Mouse (Mus musculus): ENCODE results near the gene Atp8a1. TPM values are rescaled to one million over a fixed set of nuclear protein-coding genes. Genes with fewer than 3 reads are reported as not detected.

Atp8a1 gene
- polyA plus RNA-seq, 1 experiment from 2014 or later = 25.7 TPM

DNA sequence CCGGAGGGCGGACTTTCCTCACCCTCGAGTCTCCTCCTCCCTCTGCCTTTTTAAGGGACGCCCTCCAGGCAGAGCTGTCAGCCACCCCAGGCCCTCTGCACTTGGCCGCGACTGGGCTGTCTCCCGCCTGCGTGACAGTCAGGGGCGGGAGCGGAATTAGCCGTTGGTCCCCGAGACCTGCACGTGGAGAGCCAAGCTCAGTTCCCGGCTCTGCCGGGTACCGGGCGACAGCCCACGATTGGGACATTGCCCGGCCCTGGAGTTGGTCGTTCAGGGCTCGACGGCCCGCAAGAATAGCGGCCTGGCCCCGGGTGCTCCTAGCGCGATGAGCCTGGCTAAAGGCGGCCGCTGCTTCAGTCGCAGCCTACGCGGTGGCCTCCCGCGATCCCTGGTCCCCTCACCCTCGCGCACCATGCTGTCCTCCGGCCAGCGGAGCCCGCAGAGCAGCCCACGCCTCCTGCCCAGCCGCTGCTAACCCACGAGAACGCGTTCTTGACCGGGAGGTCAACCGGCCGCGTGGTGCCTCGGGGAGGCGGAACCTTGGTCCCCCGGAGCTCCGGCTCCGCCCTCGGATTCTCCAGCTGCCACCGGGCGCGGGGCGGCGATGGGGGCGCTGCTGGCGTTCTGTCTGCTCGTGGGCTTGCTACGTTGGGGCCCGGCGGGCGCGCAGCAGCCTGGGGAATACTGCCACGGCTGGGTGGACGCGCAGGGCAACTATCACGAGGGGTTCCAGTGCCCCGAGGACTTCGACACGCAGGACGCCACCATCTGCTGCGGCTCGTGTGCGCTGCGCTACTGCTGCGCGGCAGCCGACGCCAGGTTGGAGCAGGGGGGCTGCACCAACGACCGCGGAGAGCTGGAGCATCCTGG lies 239.2 kb downstream of the Atp8a1 start, which contains the start of gene Shisa3:
Gene Shisa3 (plus strand): TSS at position 79 of the 870 bp plus-strand sequence.
- WGBS = under 1% methylated on average over 85 of the region's 86 CpGs
- peaks cover 13% of the 10 kb centered on the region for H3K4me1 ChIP-seq (replicated peaks; ENCODE audit: control insufficient read depth, insufficient read depth, low read length)
- peak within 1 kb of the TSS; percentile 49 for H3K4me3 ChIP-seq (ENCODE audit: low read depth, low read length)
- H3K9ac ChIP-seq (ENCODE audit: low read length) = peak within 1 kb of the TSS; percentile 44
- no peaks in the 10 kb centered on the region for H3K9me3 ChIP-seq (ENCODE audit: control insufficient read depth, low read length)
- H3K36me3 ChIP-seq (ENCODE audit: control insufficient read depth, insufficient read depth, low read length) = no peaks in the 10 kb centered on the region
- no peak within 1 kb of the TSS for H3K27ac ChIP-seq (ENCODE audit: low read depth, low read length)
- DNase-seq (ENCODE audit: low spot score) = peak; percentile 80
- peak; percentile 77 for ATAC-seq (replicated peaks; ENCODE audit: low FRiP score)
- H3K27me3 ChIP-seq (ENCODE audit: control insufficient read depth, insufficient read depth, low read length) = peaks cover 54% of the 10 kb centered on the region
- H3K4me2 ChIP-seq (ENCODE audit: low read depth, low read length, severe bottlenecking) = peak within 1 kb of the TSS; percentile 90

DNA sequence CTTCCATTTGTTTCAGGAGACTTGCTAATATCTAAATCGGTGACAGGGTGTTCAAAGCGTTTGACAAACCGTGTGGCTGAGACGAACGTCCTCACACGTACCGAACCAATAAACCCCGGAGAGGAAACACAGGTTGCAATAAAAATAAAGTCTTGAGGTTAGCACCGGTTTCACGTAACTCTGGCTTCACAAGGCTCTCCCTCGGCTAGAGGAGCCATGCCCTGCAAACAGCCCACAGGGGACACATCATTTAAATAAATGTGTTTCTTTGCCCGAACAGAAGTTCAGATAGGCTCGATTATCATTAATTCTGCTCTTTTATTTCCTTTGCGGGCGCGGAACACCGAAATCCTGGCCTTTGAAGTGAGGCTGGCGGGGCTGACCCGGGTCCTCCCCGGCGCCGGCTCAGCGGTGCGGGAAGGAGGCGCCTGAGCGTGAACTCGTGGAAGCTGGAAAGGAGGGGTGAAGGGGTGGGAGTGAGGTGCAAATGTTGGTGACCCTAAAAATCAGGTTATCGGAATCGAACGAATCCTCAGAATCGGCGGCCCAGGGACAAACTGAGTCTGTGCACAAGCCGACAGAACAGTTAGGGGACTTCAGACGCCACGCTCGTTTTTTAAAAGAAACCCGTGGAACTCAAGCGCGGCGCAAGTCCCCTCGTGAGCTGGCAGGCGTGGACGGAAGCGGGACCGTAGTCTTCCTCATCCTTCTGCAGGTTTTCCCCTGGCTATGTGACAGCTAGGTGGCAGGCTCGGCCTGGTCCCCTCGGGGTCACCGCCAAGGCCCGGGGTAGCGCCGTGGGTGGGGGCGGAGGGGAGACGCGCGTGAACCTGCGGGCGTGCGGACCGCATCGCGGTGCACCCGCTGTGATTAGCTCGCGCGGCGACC lies 240.1 kb downstream of the Atp8a1 start:
- H3K4me3 ChIP-seq (ENCODE audit: low read depth, low read length) = peak overlapping the region; percentile 49
- DNase-seq (ENCODE audit: low spot score) (peak; percentile 63), ATAC-seq (replicated peaks; ENCODE audit: low FRiP score) (peak; percentile 63)
- H3K9me3 ChIP-seq (ENCODE audit: control insufficient read depth, low read length) = no peaks in the 10 kb centered on the region
- peaks cover 54% of the 10 kb centered on the region for H3K27me3 ChIP-seq (ENCODE audit: control insufficient read depth, insufficient read depth, low read length)
- no peak overlapping the region for H3K27ac ChIP-seq (ENCODE audit: low read depth, low read length)
- no peaks in the 10 kb centered on the region for H3K36me3 ChIP-seq (ENCODE audit: control insufficient read depth, insufficient read depth, low read length)
- peak overlapping the region; percentile 90 for H3K4me2 ChIP-seq (ENCODE audit: low read depth, low read length, severe bottlenecking)
- H3K9ac ChIP-seq (ENCODE audit: low read length) = peak overlapping the region; percentile 44
- H3K4me1 ChIP-seq (replicated peaks; ENCODE audit: control insufficient read depth, insufficient read depth, low read length) = peaks cover 13% of the 10 kb centered on the region
- WGBS = 1% methylated on average over 66 of the region's 66 CpGs

DNA sequence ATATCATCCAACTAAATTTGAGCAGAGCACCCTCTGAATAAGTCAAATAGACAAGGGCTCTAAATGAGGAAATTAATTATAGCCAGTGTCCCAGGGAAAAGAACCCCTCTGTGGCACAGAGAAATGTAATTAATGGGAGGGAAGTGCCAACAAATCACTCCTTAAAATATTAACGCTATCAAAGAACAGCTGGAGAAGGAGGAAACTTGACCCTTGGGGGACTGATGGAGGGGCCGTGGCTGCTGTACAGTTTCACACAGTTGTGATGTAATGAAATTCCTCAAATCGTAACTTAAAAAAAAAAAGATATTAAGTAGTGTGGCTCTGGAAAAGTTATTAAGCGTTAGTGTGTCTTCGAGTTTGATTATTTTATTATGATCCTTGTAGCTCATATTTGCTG lies 241.3 kb downstream of the Atp8a1 start:
- no peak for ATAC-seq (replicated peaks; ENCODE audit: low FRiP score)
- Histone ChIP-seq H3K4me3 (ENCODE audit: low read depth, low read length) (no peak overlapping the region), H3K9ac (ENCODE audit: low read length) (no peak overlapping the region), H3K27me3 (ENCODE audit: control insufficient read depth, insufficient read depth, low read length) (peaks cover 49% of the 10 kb centered on the region), H3K4me2 (ENCODE audit: low read depth, low read length, severe bottlenecking) (no peak overlapping the region), H3K36me3 (ENCODE audit: control insufficient read depth, insufficient read depth, low read length) (no peaks in the 10 kb centered on the region), H3K9me3 (ENCODE audit: control insufficient read depth, low read length) (no peaks in the 10 kb centered on the region), H3K4me1 (replicated peaks; ENCODE audit: control insufficient read depth, insufficient read depth, low read length) (peaks cover 13% of the 10 kb centered on the region), H3K27ac (ENCODE audit: low read depth, low read length) (no peak overlapping the region)
- DNase-seq (ENCODE audit: low spot score) = no peak
- WGBS = 49% methylated on average over 5 of the region's 5 CpGs

DNA sequence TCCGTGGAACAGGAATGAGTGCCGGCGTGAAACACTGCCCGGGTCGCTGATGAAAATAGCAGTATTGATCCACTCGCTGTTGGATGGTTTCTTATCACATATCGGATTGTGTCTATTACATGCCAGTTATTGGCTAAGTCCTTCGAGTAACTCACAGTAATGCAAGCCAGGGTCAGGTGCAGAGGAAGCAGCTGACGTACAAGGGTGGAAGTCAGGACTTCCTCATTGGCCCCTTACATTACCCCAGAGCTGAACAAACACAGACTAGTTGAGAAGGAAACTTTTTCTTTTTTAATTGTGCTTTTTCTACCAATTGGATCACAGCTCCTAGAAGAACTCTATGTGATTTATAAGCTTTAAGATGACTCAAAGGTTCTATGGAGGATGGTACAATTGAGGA lies 247.3 kb downstream of the Atp8a1 start:
- no peak overlapping the region for H3K4me2 ChIP-seq (ENCODE audit: low read depth, low read length, severe bottlenecking)
- no peaks in the 10 kb centered on the region for H3K36me3 ChIP-seq (ENCODE audit: control insufficient read depth, insufficient read depth, low read length)
- DNase-seq (ENCODE audit: low spot score) (no peak), ATAC-seq (replicated peaks; ENCODE audit: low FRiP score) (no peak)
- no peak overlapping the region for H3K9ac ChIP-seq (ENCODE audit: low read length)
- no peaks in the 10 kb centered on the region for H3K9me3 ChIP-seq (ENCODE audit: control insufficient read depth, low read length)
- no peak overlapping the region for H3K4me3 ChIP-seq (ENCODE audit: low read depth, low read length)
- 88% methylated on average over 9 of the region's 9 CpGs for WGBS
- no peaks in the 10 kb centered on the region for H3K4me1 ChIP-seq (replicated peaks; ENCODE audit: control insufficient read depth, insufficient read depth, low read length)
- H3K27ac ChIP-seq (ENCODE audit: low read depth, low read length) = no peak overlapping the region
- H3K27me3 ChIP-seq (ENCODE audit: control insufficient read depth, insufficient read depth, low read length) = no peaks in the 10 kb centered on the region

DNA sequence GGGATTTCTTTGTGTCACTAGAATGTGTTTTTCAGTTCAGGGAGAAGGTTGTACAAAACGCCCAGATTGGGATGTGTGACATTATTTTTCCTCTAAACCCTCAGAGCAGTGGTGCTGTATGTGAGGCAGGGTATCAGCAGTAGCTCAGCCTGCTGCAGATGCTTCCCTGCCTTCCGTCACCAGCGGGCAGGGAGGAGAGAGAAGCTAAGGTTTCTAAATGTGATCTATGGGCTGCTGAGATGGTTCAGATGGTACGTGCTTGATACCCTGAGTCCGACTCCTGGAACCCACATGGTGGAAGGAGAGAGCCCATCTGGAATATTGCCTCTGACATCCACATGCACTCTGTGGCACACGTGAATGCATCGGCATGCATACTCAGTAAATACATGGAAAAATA lies 251.6 kb downstream of the Atp8a1 start:
- no peaks in the 10 kb centered on the region for H3K9me3 ChIP-seq (ENCODE audit: control insufficient read depth, low read length)
- WGBS = 86% methylated on average over 7 of the region's 7 CpGs
- H3K36me3 ChIP-seq (ENCODE audit: control insufficient read depth, insufficient read depth, low read length) = no peaks in the 10 kb centered on the region
- no peak overlapping the region for H3K4me3 ChIP-seq (ENCODE audit: low read depth, low read length)
- H3K4me1 ChIP-seq (replicated peaks; ENCODE audit: control insufficient read depth, insufficient read depth, low read length) = no peaks in the 10 kb centered on the region
- H3K9ac ChIP-seq (ENCODE audit: low read length) = no peak overlapping the region
- DNase-seq (ENCODE audit: low spot score) (no peak), ATAC-seq (replicated peaks; ENCODE audit: low FRiP score) (no peak)
- H3K4me2 ChIP-seq (ENCODE audit: low read depth, low read length, severe bottlenecking) = no peak overlapping the region
- H3K27ac ChIP-seq (ENCODE audit: low read depth, low read length) = no peak overlapping the region
- no peaks in the 10 kb centered on the region for H3K27me3 ChIP-seq (ENCODE audit: control insufficient read depth, insufficient read depth, low read length)

DNA sequence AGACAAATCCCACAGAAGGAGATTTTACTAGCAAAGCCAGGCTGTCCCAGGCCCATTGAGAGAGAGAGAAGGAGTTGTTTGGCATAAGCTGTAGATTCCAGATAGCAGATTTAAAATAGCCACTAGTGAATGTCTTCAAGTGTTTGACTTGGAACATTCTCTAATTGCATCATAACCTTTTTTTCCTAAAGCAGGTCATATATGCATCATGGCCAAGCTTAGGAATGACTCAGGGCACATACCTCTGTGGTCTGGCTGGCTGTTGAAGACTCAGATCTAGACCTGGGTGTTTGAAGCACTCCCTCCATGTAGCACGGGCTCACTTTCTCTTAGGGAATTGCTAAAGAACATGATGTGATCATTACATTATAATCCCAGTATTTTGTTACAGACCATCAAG lies 252.2 kb downstream of the Atp8a1 start:
- DNase-seq (ENCODE audit: low spot score) (no peak), ATAC-seq (replicated peaks; ENCODE audit: low FRiP score) (no peak)
- Histone ChIP-seq H3K27me3 (ENCODE audit: control insufficient read depth, insufficient read depth, low read length) (no peaks in the 10 kb centered on the region), H3K9me3 (ENCODE audit: control insufficient read depth, low read length) (no peaks in the 10 kb centered on the region), H3K4me2 (ENCODE audit: low read depth, low read length, severe bottlenecking) (no peak overlapping the region), H3K9ac (ENCODE audit: low read length) (no peak overlapping the region), H3K36me3 (ENCODE audit: control insufficient read depth, insufficient read depth, low read length) (no peaks in the 10 kb centered on the region), H3K27ac (ENCODE audit: low read depth, low read length) (no peak overlapping the region), H3K4me3 (ENCODE audit: low read depth, low read length) (no peak overlapping the region), H3K4me1 (replicated peaks; ENCODE audit: control insufficient read depth, insufficient read depth, low read length) (no peaks in the 10 kb centered on the region)
- WGBS = 84% methylated on average over 1 of the region's 1 CpGs

DNA sequence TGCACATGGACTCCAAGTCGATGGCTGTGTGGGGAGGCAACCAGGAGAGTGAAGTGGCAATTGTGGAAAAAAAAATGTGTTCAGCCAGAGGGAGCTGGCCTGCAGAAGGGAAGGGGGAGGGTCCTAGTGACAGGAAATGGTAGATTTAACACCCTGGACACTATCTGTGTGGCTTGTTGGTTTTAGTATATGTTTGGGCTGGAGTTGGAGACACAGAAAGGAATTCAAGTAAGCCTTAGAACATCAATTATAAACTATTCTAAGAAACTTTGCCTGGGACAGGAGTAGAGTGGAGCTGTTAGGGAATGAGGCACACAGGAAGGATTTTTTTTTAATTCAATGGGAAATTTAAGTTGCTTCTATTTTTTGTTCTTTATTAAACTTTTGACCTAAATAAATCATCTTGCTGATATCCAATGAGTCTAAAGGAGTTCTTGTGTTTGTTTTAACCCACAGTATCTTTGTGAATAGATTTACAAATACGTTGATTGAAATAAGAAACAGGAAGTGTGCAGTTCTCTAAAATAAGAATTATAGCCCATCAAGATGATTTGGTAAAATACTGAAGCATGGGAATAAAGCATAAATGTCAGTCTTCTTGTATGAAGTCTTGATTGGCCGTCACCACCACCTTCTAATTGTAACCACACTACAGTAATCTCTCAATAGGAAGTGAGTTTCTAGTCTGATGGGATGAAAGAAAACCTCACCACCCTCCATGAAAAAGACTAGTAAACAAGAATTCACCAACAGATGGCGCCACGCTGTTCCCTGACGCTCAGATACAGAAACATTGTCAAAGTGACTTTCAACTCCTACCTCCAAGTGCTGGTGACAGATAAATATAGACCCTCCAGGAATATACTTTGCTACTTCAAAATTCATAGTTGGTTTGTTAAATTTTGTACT lies 267.3 kb downstream of the Atp8a1 start:
- 52% methylated on average over 6 of the region's 6 CpGs for WGBS
- Histone ChIP-seq H3K27me3 (ENCODE audit: control insufficient read depth, insufficient read depth, low read length) (no peaks in the 10 kb centered on the region), H3K36me3 (ENCODE audit: control insufficient read depth, insufficient read depth, low read length) (no peaks in the 10 kb centered on the region), H3K27ac (ENCODE audit: low read depth, low read length) (no peak overlapping the region), H3K9me3 (ENCODE audit: control insufficient read depth, low read length) (no peaks in the 10 kb centered on the region), H3K4me2 (ENCODE audit: low read depth, low read length, severe bottlenecking) (no peak overlapping the region), H3K4me1 (replicated peaks; ENCODE audit: control insufficient read depth, insufficient read depth, low read length) (no peaks in the 10 kb centered on the region), H3K4me3 (ENCODE audit: low read depth, low read length) (no peak overlapping the region), H3K9ac (ENCODE audit: low read length) (no peak overlapping the region)
- no peak for DNase-seq (ENCODE audit: low spot score)
- ATAC-seq (replicated peaks; ENCODE audit: low FRiP score) = no peak

DNA sequence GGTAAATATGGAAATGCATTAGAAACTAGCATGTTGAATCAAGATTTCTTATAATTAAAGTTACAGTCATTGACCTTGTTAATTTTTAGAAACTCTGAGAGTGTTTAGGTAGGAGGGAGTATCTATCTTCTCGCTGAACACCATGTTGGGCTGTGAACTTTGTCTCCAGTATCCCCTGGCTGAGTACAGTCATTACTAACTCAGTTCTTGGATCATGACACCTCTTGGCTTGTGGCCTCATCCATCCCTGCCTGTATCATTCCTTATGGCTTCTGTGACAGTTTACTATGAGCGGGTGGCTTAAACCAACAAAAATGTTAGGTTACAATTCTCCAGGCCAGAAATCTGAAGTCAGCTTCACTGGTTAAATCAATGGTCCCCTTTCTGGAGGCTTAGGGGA lies 271.5 kb downstream of the Atp8a1 start:
- DNase-seq (ENCODE audit: low spot score) = no peak
- no peaks in the 10 kb centered on the region for H3K36me3 ChIP-seq (ENCODE audit: control insufficient read depth, insufficient read depth, low read length)
- H3K4me1 ChIP-seq (replicated peaks; ENCODE audit: control insufficient read depth, insufficient read depth, low read length) = no peaks in the 10 kb centered on the region
- H3K9me3 ChIP-seq (ENCODE audit: control insufficient read depth, low read length) = no peaks in the 10 kb centered on the region
- H3K27me3 ChIP-seq (ENCODE audit: control insufficient read depth, insufficient read depth, low read length) = no peaks in the 10 kb centered on the region
- no peak overlapping the region for H3K9ac ChIP-seq (ENCODE audit: low read length)
- WGBS = 97% methylated on average over 2 of the region's 2 CpGs
- no peak overlapping the region for H3K27ac ChIP-seq (ENCODE audit: low read depth, low read length)
- H3K4me3 ChIP-seq (ENCODE audit: low read depth, low read length) = no peak overlapping the region
- no peak for ATAC-seq (replicated peaks; ENCODE audit: low FRiP score)
- H3K4me2 ChIP-seq (ENCODE audit: low read depth, low read length, severe bottlenecking) = no peak overlapping the region
